In genomic region chr16:40639621-40640371, GRCm38 (mm10) we compare ENCODE assay signal across 14 mouse cellular contexts.
DNase-seq lines count a peak whose midpoint lies in the region; ATAC-seq and TF ChIP-seq lines count a peak whose summit lies in the region.
"Had no signal": no experiment of that assay in that cellular context is flagged by ENCODE, and none has a peak within 500 bp of the region (broad histone marks: within the 10 kb centered on the region; RNA-seq: fewer than 3 reads in every experiment).

No protein-coding gene starts in this region.

- peak; percentile 53 for DNase-seq in brain, adult 2 months (ENCODE audit: low read depth, low spot score)
- peak; percentile 70 for DNase-seq in forelimb bud, embryonic 11.5 days (ENCODE audit: low read depth, low spot score)
- DNase-seq in kidney, postnatal 10 days, result no peak
- no peak for DNase-seq in adrenal gland, adult 8-10 months
- no peak for DNase-seq in liver
- DNase-seq: heart, adult 11 months; kidney, adult 18-20 months; lung, postnatal 10 days; spleen, adult 18-20 months; thymus, postnatal 14 days had no signal

- peak; percentile 41 for TF ChIP-seq CTCF in intestine, postnatal 0 days (IDR thresholded peaks at IDR 0.05; ENCODE audit: low read depth)

- no peak for ATAC-seq in intestine, postnatal 0 days
- ATAC-seq in intestine, embryonic 16.5 days, result no peak
- ATAC-seq in midbrain, embryonic 16.5 days, result peak; percentile 64

- no peaks in the 10 kb centered on the region for H3K4me1 ChIP-seq in intestine, postnatal 0 days (replicated peaks; ENCODE audit: control insufficient read depth, insufficient read depth, low read length)
- H3K4me1 ChIP-seq in intestine, embryonic 16.5 days (ENCODE audit: control insufficient read depth, insufficient read depth, low read length), result no peaks in the 10 kb centered on the region
- no peaks in the 10 kb centered on the region for H3K4me1 ChIP-seq in midbrain, embryonic 16.5 days (ENCODE audit: control insufficient read depth, insufficient read depth, low read length)
- H3K4me1 ChIP-seq: embryonic facial prominence, embryonic 13.5 days had no signal

- no peaks in the 10 kb centered on the region for H3K36me3 ChIP-seq in intestine, postnatal 0 days (ENCODE audit: control insufficient read depth, insufficient read depth)
- no peaks in the 10 kb centered on the region for H3K36me3 ChIP-seq in intestine, embryonic 16.5 days (ENCODE audit: control insufficient read depth, insufficient read depth, low read length)
- H3K36me3 ChIP-seq in midbrain, embryonic 16.5 days (ENCODE audit: control insufficient read depth, insufficient read depth, low read length), result no peaks in the 10 kb centered on the region
- H3K36me3 ChIP-seq: embryonic facial prominence, embryonic 13.5 days had no signal

- H3K4me2 ChIP-seq in intestine, postnatal 0 days (replicated peaks; ENCODE audit: low read depth), result no peak overlapping the region
- no peak overlapping the region for H3K4me2 ChIP-seq in intestine, embryonic 16.5 days (ENCODE audit: low read depth, low read length)
- H3K4me2 ChIP-seq in midbrain, embryonic 16.5 days (ENCODE audit: low read length), result no peak overlapping the region
- H3K4me2 ChIP-seq: embryonic facial prominence, embryonic 13.5 days had no signal

- 72% methylated on average over 3 of the region's 3 CpGs for WGBS in intestine, postnatal 0 days
- 74% methylated on average over 3 of the region's 3 CpGs for WGBS in intestine, embryonic 16.5 days
- 72% methylated on average over 3 of the region's 3 CpGs for WGBS in midbrain, embryonic 16.5 days

- no peak overlapping the region for H3K9ac ChIP-seq in intestine, postnatal 0 days (ENCODE audit: low read depth, low read length)
- no peak overlapping the region for H3K9ac ChIP-seq in intestine, embryonic 16.5 days (ENCODE audit: low read depth, low read length)
- H3K9ac ChIP-seq in midbrain, embryonic 16.5 days (ENCODE audit: low read depth, low read length), result no peak overlapping the region
- H3K9ac ChIP-seq: embryonic facial prominence, embryonic 13.5 days had no signal

- no peaks in the 10 kb centered on the region for H3K9me3 ChIP-seq in intestine, postnatal 0 days (ENCODE audit: control insufficient read depth)
- H3K9me3 ChIP-seq in intestine, embryonic 16.5 days (ENCODE audit: control insufficient read depth, low read length), result no peaks in the 10 kb centered on the region
- no peaks in the 10 kb centered on the region for H3K9me3 ChIP-seq in midbrain, embryonic 16.5 days (replicated peaks; ENCODE audit: control insufficient read depth, low read length, poor library complexity, severe bottlenecking)
- H3K9me3 ChIP-seq: embryonic facial prominence, embryonic 13.5 days had no signal

- H3K27me3 ChIP-seq in intestine, postnatal 0 days (replicated peaks; ENCODE audit: control insufficient read depth, insufficient read depth, low read length), result no peaks in the 10 kb centered on the region
- no peaks in the 10 kb centered on the region for H3K27me3 ChIP-seq in intestine, embryonic 16.5 days (replicated peaks; ENCODE audit: control insufficient read depth, insufficient read depth, low read length)
- no peaks in the 10 kb centered on the region for H3K27me3 ChIP-seq in midbrain, embryonic 16.5 days (ENCODE audit: control insufficient read depth, insufficient read depth, low read depth, low read length)
- H3K27me3 ChIP-seq: embryonic facial prominence, embryonic 13.5 days had no signal

- no peak overlapping the region for H3K4me3 ChIP-seq in intestine, postnatal 0 days (ENCODE audit: low read depth, low read length)
- no peak overlapping the region for H3K4me3 ChIP-seq in intestine, embryonic 16.5 days (ENCODE audit: low read length)
- H3K4me3 ChIP-seq in midbrain, embryonic 16.5 days (ENCODE audit: low read depth, low read length), result no peak overlapping the region
- H3K4me3 ChIP-seq: embryonic facial prominence, embryonic 13.5 days had no signal

- H3K27ac ChIP-seq in intestine, postnatal 0 days (ENCODE audit: low read depth, low read length), result no peak overlapping the region
- no peak overlapping the region for H3K27ac ChIP-seq in intestine, embryonic 16.5 days (ENCODE audit: low read length)
- no peak overlapping the region for H3K27ac ChIP-seq in midbrain, embryonic 16.5 days (ENCODE audit: low read length)
- H3K27ac ChIP-seq: embryonic facial prominence, embryonic 13.5 days had no signal

Comparison
In these comparisons a context has a peak if more than half of its experiments do, and no peak if none do; other contexts are left out.
1. DNase-seq: peak in brain, adult 2 months (single experiment) and forelimb bud, embryonic 11.5 days (single experiment); none in kidney, postnatal 10 days (single experiment), adrenal gland, adult 8-10 months (single experiment) and liver (single experiment).